Mouse (Mus musculus) urinary bladder, postnatal 25 days (tissue): ENCODE measurements around the gene Ccdc97.

Source experiments
- DNase-seq: peaks from one replicate; pipeline ENCODE4 v3.0.0; 2022; ENCODE audit warnings: low spot score

Gene Ccdc97

GRCm38 (mm10) chr7:25720760-25721159, 1.9 kb upstream of the Ccdc97 start:
- no peak for DNase-seq

DNA sequence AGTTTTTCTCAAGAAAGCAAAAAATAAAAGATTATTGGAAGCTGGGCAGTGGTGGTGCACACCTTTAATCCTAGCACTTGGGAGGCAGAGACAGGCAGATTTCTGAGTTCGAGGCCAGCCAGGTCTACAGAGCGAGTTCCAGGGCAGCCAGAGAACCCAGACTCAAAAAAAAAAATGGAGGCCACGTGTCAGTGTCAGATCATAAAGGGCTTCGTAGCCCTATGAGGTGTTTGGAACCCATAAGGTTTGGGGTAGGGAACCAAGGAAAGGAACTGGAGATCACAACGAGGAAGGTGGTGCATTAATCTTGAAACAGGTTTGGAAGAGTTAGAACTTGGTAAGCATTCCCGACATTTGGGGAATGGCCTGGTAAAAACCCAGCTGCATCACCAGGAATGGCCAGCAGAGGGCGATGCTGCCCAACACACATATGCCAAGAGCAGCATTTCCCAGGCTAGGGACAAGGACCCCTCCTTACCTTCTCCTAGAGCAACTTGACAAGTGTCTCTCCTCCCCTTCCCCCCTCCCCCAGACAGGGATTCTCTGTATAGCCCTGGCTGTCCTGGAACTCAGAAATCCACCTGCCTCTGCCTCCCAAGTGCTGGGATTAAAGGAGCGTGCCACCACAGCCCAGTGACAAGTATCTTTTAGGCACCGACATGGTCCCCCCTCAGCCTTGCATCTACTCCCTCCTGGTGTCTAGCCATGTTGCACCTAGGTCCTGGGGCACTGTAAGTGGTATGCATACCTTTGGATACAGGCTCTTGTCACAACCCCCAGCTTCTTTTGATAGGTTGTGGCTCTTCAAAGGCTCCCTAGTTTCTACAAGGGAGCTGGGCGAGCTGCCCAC, 1.1 kb upstream of the Ccdc97 start:
- peak; percentile 72 for DNase-seq

GRCm38 (mm10) chr7:25717478-25717877, 1.4 kb downstream of the Ccdc97 start:
- DNase-seq = no peak

DNA sequence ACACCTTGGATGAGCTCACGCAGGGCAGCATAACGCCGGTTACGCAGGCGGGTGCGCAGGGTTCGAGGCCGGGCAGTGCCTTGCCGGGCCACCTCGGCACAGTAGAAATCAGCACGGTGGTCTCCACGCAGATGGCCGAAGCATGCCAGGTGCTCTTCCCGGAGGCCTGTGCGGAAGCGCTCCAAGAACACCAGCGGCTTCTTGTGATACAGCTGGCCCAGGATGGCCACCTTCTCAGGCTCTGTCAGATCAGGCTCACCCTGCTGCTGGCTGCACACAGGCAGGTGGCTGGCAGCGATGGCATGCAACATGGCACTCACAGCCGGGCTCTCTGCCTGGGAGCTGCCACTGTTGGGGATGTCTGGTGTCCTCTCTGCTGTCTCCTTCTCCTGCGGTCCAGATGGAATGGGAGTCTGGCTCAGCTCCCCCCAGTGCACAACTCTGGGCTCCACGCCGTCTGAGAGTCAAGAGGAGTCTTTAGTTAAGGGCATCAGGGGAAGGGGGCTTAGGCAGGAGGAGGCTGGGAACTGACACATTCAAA, 3.1 kb downstream of the Ccdc97 start:
- no peak for DNase-seq

DNA sequence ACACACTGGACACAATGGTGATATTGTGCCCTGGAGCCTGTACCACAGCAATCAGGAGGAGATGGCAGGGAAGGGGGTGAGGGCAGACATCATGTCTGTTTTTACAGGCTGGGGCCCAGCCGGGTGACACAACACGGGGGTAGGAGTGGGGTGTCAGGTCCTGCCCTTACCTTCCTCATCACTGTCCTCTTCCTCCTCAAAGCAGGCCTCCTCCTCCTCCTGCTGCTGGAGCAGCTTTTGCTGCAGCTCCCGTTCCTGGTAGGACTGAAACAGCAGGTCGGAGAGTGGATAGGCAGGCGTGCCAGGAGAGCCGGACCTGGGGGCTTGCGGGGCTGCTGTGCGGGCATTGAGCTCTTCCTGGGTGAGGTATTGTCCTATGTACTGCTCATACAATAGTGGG, 4.3 kb downstream of the Ccdc97 start:
- DNase-seq = no peak

DNA sequence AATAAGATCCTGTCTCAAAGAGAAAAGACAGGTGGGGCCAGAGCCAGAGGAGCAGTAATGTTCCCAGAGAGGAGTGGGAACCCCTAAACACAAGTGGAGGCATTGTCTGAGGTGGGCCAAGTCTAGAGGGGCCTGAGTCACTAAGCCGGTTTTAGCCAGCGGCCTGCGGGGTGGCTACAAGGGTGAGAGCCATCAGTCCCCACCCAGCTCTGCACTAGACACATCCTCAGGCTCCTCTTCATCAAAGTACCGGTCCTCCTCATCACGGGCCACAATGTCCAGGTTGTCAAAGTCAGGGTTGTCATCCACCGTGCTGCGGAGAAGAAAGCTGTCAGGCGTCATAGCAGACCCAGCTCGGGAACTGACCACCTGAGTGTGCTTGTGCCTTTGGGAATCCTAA, 6.1 kb downstream of the Ccdc97 start:
- no peak for DNase-seq

DNA sequence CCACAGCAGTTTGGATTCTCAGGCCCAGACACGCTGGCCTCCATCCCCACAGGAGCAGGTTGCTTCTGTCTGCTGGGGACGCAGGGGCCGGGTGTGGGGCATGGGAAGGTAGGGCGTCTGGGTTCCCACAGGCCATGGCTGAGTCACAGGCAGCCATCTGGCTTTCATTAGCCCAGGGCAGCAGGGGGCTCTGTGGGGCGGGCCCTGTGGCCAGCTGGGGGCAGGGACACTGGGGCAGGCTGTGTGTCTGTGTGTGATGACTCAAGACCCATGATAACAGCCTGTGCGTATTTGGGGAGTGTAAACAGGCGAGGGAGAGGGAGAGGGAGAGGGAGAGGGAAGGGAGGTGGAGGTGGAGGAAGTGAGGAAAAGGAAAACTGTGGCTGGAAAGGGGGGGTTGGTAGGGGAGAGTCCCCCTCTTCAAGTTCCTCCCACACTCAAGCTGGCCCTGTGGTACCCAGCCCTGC, 7.1 kb downstream of the Ccdc97 start:
- DNase-seq = peak; percentile 58

DNA sequence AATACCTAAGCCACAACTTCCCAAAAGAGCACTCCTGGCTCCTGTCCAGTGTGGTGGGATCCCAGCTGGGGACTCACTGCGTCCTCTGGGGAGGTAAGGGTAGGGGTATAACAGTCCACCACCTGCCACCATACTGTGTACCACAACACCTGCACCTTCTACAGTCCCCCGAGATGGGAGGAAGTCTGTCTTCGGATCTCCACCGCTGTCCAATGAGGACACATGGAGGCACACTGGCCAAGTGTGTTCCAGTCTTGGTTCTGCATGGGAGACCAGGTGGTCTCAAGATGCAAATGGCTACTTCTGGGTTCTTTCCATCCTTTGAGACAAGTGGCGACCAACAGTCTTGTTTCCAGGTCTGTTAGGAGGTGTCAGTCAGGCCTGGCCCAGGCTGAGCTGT, 7.7 kb downstream of the Ccdc97 start:
- no peak for DNase-seq

- no peak for DNase-seq
Measured at GRCm38 (mm10) chr7:25710519-25711130, 8.3 kb downstream of the Ccdc97 start.

GRCm38 (mm10) chr7:25709961-25710360, 8.9 kb downstream of the Ccdc97 start:
- DNase-seq = no peak

GRCm38 (mm10) chr7:25707581-25708292, 11.2 kb downstream of the Ccdc97 start:
- DNase-seq = no peak

GRCm38 (mm10) chr7:25706578-25707170, 12.2 kb downstream of the Ccdc97 start:
- DNase-seq = no peak

- DNase-seq = peak; percentile 26
Measured at GRCm38 (mm10) chr7:25705801-25706251, 13.1 kb downstream of the Ccdc97 start.

- no peak for DNase-seq
Measured at GRCm38 (mm10) chr7:25704716-25705364, 14.0 kb downstream of the Ccdc97 start.

DNA sequence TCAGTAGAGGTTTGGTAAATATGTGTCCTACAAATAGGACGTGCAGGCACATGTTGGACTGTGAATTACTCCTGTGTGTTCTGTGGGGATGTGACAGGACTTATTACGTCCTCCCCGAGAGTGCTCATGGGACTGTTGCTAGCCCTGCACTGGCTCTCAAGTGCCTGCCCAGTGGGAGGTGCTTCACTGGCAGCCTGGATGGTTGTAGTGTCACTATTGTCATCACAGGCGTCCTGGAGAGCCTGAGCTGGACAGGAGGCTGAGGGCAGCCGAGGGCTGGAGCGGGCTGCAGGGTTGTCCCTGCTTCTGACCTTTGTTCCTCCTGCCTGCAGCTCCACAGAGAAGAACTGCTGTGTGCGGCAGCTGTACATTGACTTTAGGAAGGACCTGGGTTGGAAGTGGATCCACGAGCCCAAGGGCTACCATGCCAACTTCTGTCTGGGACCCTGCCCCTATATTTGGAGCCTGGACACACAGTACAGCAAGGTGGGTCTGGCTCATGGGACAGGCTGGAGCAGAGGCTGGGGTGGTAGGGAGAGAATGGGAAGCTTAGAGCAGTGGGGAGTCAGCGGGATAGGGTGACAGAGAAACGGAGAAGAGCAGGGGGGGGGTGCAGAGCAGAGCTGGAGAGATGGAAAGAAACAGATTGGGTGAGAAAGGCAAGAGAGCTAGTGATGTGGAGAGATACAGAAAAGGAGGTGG, 14.9 kb downstream of the Ccdc97 start:
- no peak for DNase-seq

GRCm38 (mm10) chr7:25702350-25702749, 16.5 kb downstream of the Ccdc97 start:
- DNase-seq = no peak

DNA sequence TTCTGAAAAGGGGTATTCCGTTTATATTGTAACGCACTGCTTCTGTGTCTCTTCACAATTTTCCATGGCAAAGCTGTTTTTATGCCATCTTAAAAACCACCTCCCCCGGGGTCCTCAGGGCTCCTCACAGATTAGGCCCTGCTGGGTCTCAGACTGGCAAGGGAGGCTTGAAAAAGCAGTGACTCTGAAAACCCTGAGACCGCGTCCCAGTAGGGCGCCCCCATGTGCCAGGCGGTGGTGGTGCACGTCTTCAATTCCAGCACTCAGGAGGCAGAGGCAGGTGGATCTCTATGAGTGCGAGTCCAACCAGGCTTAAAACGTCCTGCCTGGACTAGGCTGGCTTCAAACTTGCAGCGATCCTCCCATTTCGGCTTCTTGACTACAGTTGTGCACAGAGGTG, 18.2 kb downstream of the Ccdc97 start:
- DNase-seq = no peak

GRCm38 (mm10) chr7:25699851-25700250, 19.0 kb downstream of the Ccdc97 start:
- DNase-seq = no peak

- DNase-seq = no peak
Measured at GRCm38 (mm10) chr7:25694104-25694503, 24.8 kb downstream of the Ccdc97 start.

DNA sequence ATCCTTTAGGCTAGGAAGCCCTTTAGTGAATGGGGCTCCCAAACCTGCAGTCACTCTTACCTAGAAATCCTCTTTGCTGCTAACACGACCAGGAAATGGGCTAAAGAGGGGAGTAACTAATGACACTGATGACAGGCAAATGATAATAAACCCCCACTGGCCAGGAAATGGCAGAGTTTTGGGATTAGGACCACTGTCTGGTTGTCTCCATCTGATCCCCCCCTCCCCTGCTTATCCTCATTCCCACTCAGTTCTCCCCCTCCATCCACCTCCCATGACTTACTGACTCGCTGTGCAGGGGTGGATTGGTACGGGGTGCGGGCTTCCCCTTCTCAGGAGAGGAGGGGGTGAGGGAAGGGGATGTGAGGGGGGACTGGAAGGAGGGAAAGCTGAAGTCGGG, 28.8 kb downstream of the Ccdc97 start:
- DNase-seq = no peak

GRCm38 (mm10) chr7:25689603-25690021, 29.3 kb downstream of the Ccdc97 start:
- DNase-seq = no peak
